Mouse (Mus musculus): ENCODE measurements at regions not wholly inside any gene's neighbourhood (a gene's known extent, or its start where the extent isn't known, plus 50 kb on each side); places are given as distances from the start of the nearest gene placed in this dataset.

DNA sequence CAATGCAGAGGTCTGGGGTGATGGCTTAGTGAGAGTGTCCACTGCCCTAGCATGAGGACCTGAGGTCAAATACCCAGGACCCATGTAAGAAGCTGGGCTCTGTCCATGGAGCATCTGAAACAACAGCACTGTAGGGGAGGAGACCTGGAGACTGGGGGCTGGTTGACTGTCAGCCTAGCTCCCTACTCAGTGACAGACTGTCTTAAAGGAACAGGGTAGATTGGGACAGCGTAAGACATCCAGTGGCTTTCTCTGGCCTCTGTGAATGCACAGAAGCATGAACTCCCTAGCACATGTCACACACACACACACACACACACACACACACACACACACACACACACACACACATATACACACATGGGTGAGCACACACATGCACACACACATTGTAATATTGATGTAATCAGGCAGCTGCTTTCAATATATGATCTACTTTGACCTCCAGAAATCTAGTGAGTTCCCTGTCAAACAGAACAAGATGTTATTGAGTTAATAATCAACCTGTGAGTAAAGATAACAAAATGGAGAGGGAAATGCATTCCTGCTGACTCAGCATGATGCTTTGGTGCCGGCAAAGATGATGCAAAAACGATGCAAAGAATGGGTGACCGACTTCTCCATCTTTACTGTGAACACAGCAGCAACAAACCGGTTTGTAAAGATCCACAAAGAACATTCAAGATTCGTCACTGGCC lies 133.6 kb upstream of the Zfp217 start:
- H3K79me2 ChIP-seq (ENCODE audit: control insufficient read depth, insufficient read depth, low read length, poor library complexity): no peaks in the 10 kb centered on the region
- H3K27me3 ChIP-seq (ENCODE audit: control insufficient read depth in 1 of 2, insufficient read depth in 2 of 2, low read length in 2 of 2): no peaks in the 10 kb centered on the region
- H3K27ac ChIP-seq (ENCODE audit: control insufficient read depth, low read depth, low read length): no peak overlapping the region
- H3K9ac ChIP-seq (ENCODE audit: control insufficient read depth, low read depth, low read length, poor library complexity, severe bottlenecking): no peak overlapping the region
- no peaks in the 10 kb centered on the region for H3K9me3 ChIP-seq (replicated peaks; ENCODE audit: insufficient read depth, low read length)
- no peak for TF ChIP-seq ZNF384 (IDR thresholded peaks at IDR 0.05; ENCODE audit: low read depth, low read length)
- no peak for TF ChIP-seq MXI1 (IDR thresholded peaks at IDR 0.05; ENCODE audit: low read depth, low read length)
- no peak for TF ChIP-seq ZMIZ1 (IDR thresholded peaks at IDR 0.05; ENCODE audit: low read depth, low read length)
- no peak for TF ChIP-seq SMC3 (IDR thresholded peaks at IDR 0.05; ENCODE audit: low read depth, low read length)
- TF ChIP-seq MAZ (IDR thresholded peaks at IDR 0.05; ENCODE audit: low read depth, low read length): no peak
- no peak for TF ChIP-seq ETS1 (IDR thresholded peaks at IDR 0.05; ENCODE audit: low read depth, low read length)
- no peak for TF ChIP-seq GATA1 (IDR thresholded peaks at IDR 0.05; ENCODE audit: low read depth, low read length)
- peak; percentile 81 for TF ChIP-seq MAFK (IDR thresholded peaks at IDR 0.05; ENCODE audit: borderline replicate concordance, low read depth, low read length)
- H3K4me1 ChIP-seq (ENCODE audit: control insufficient read depth in 1 of 2, insufficient read depth in 2 of 2, low read length in 2 of 2): no peaks in the 10 kb centered on the region
- H3K4me3 ChIP-seq (ENCODE audit: control insufficient read depth in 1 of 2, insufficient read depth in 1 of 2, low read depth in 2 of 2, low read length in 2 of 2): no peak overlapping the region
- DNase-seq (ENCODE audit: low read depth, low spot score): no peak
- H3K36me3 ChIP-seq (ENCODE audit: control insufficient read depth in 1 of 2, insufficient read depth in 2 of 2, low read length in 2 of 2): no peaks in the 10 kb centered on the region

DNA sequence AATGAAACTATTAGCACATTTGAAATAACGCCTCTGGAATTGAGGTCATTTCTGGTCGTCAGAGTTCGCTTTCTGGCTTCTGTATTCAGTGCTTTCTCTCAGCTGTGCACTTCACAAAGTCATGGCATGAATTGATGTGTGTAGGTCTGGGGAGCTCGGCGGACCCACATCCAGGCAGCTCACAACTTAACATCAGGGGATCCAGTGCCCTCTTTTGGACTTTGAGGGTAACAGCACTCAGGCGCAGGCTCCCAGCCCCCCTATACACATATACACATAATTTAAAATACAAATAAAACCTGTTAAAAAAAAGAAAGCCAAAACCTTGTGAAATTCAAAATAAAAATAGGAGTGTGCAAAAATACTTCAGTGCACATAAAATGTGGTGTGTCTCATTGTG lies 132.8 kb upstream of the Zfp217 start:
- no peak overlapping the region for H3K4me3 ChIP-seq (ENCODE audit: control insufficient read depth in 1 of 2, insufficient read depth in 1 of 2, low read depth in 2 of 2, low read length in 2 of 2)
- no peaks in the 10 kb centered on the region for H3K36me3 ChIP-seq (ENCODE audit: control insufficient read depth in 1 of 2, insufficient read depth in 2 of 2, low read length in 2 of 2)
- no peak overlapping the region for H3K27ac ChIP-seq (ENCODE audit: control insufficient read depth, low read depth, low read length)
- H3K4me1 ChIP-seq (ENCODE audit: control insufficient read depth in 1 of 2, insufficient read depth in 2 of 2, low read length in 2 of 2): no peaks in the 10 kb centered on the region
- H3K79me2 ChIP-seq (ENCODE audit: control insufficient read depth, insufficient read depth, low read length, poor library complexity): no peaks in the 10 kb centered on the region
- H3K9me3 ChIP-seq (replicated peaks; ENCODE audit: insufficient read depth, low read length): no peaks in the 10 kb centered on the region
- no peaks in the 10 kb centered on the region for H3K27me3 ChIP-seq (ENCODE audit: control insufficient read depth in 1 of 2, insufficient read depth in 2 of 2, low read length in 2 of 2)
- no peak overlapping the region for H3K9ac ChIP-seq (ENCODE audit: control insufficient read depth, low read depth, low read length, poor library complexity, severe bottlenecking)
- DNase-seq (ENCODE audit: low read depth, low spot score): peak; percentile 13
- TF ChIP-seq RCOR1 (IDR thresholded peaks at IDR 0.05; ENCODE audit: low read depth, low read length): no peak
- peak; percentile 60 for TF ChIP-seq RAD21 (IDR thresholded peaks at IDR 0.05; ENCODE audit: low read depth, low read length)
- peak in 2 of 3 experiments; percentile 39 to 54; a peak in 5 of 6 replicates for TF ChIP-seq CTCF (IDR thresholded peaks at IDR 0.05 in 2 of 3, conservative IDR thresholded peaks at IDR 0.05 in 1 of 3; ENCODE audit: control insufficient read depth in 1 of 3, insufficient read depth in 1 of 3, low read depth in 2 of 3, low read length in 3 of 3, poor library complexity in 1 of 3, severe bottlenecking in 1 of 3)
- no peak for TF ChIP-seq HCFC1 (IDR thresholded peaks at IDR 0.05; ENCODE audit: low read depth, low read length)
- no peak for TF ChIP-seq ELF1 (IDR thresholded peaks at IDR 0.05; ENCODE audit: low read depth, low read length)
- peak; percentile 60 for TF ChIP-seq SMC3 (IDR thresholded peaks at IDR 0.05; ENCODE audit: low read depth, low read length)
- peak; percentile 22; the same call in 1 of the 2 replicates for TF ChIP-seq ZC3H11A (IDR thresholded peaks at IDR 0.05; ENCODE audit: low read depth, low read length)

DNA sequence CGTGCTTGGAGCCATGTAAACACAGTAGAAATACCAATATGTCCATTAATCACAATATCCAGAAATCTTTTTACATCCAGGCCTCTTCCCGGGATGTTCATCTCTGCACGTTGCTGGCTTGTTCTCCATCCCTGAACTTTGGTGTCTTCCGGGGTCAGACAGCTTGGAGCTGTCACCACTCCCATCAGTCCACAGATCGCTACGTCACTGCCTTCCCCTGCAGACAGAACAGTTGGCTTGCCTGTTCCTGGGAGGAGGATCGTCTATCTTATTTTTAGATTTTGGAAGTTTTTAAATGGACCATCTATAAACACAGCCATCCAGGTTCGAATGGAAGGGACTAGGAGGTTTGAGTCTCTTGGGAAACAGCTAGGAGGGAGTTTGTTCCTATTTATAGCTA lies 130.0 kb upstream of the Zfp217 start:
- TF ChIP-seq JUND (IDR thresholded peaks at IDR 0.05; ENCODE audit: low read depth, low read length) (no peak), NELFE (IDR thresholded peaks at IDR 0.05; ENCODE audit: low read depth, low read length) (no peak), NRF1 (IDR thresholded peaks at IDR 0.05; ENCODE audit: insufficient read depth, low read depth, low read length, poor library complexity, severe bottlenecking) (no peak), ZKSCAN1 (IDR thresholded peaks at IDR 0.05; ENCODE audit: low read depth, low read length) (no peak), TBP (IDR thresholded peaks at IDR 0.05; ENCODE audit: low read depth, low read length) (no peak), USF2 (IDR thresholded peaks at IDR 0.05; ENCODE audit: borderline replicate concordance in 1 of 2, insufficient read depth in 1 of 2, low read depth in 1 of 2, low read length in 2 of 2) (no peak), ELF1 (IDR thresholded peaks at IDR 0.05; ENCODE audit: low read depth, low read length) (no peak), RCOR1 (IDR thresholded peaks at IDR 0.05; ENCODE audit: low read depth, low read length) (no peak)
- Histone ChIP-seq H3K79me2 (ENCODE audit: control insufficient read depth, insufficient read depth, low read length, poor library complexity) (no peaks in the 10 kb centered on the region), H3K36me3 (ENCODE audit: control insufficient read depth in 1 of 2, insufficient read depth in 2 of 2, low read length in 2 of 2) (no peaks in the 10 kb centered on the region), H3K27ac (ENCODE audit: control insufficient read depth, low read depth, low read length) (no peak overlapping the region), H3K9ac (ENCODE audit: control insufficient read depth, low read depth, low read length, poor library complexity, severe bottlenecking) (no peak overlapping the region), H3K4me3 (ENCODE audit: control insufficient read depth in 1 of 2, insufficient read depth in 1 of 2, low read depth in 2 of 2, low read length in 2 of 2) (no peak overlapping the region), H3K27me3 (ENCODE audit: control insufficient read depth in 1 of 2, insufficient read depth in 2 of 2, low read length in 2 of 2) (no peaks in the 10 kb centered on the region), H3K9me3 (replicated peaks; ENCODE audit: insufficient read depth, low read length) (no peaks in the 10 kb centered on the region), H3K4me1 (ENCODE audit: control insufficient read depth in 1 of 2, insufficient read depth in 2 of 2, low read length in 2 of 2) (no peaks in the 10 kb centered on the region)
- no peak for DNase-seq (ENCODE audit: low read depth, low spot score)

Data from MEL (cell line).